Mouse (Mus musculus) liver, postnatal 0 days (tissue): ENCODE data around the gene Slc6a5. TPM values are rescaled to one million over a fixed set of nuclear protein-coding genes. Genes with fewer than 3 reads are reported as not detected.

Source experiments
- ATAC-seq: fragments of 200-750 bp; cut with Nextera tagmentation; 2 replicates; pipeline ENCODE4 v1.8.0; 2017; ENCODE audit warnings: mild to moderate bottlenecking, moderate library complexity
- DNase-seq: peaks from one replicate; pipeline ENCODE4 v3.0.0-alpha.2; 2016
- H3K27ac ChIP-seq: fragments of 300-500 bp; sonication (generic); 2 replicates; pipeline ENCODE4 v1.5.1; 2014; ENCODE audit warnings: antibody characterized with exemption, moderate library complexity, mild to moderate bottlenecking, low read depth
- H3K27me3 ChIP-seq: fragments of 300-500 bp; sonication (generic); 2 replicates; pipeline ENCODE4 v1.6.1; 2014; ENCODE audit warnings: low read length, control low read depth, mixed read lengths; ENCODE audit not compliant: insufficient read depth
- H3K36me3 ChIP-seq: fragments of 300-500 bp; sonication (generic); replicated peaks from 2 replicates; pipeline ENCODE4 v1.6.1; 2014; ENCODE audit warnings: mild to moderate bottlenecking, control low read depth, low read length, moderate library complexity, mixed read lengths; ENCODE audit not compliant: insufficient read depth
- H3K4me1 ChIP-seq: fragments of 300-500 bp; sonication (generic); 2 replicates; pipeline ENCODE4 v1.6.1; 2014; ENCODE audit warnings: antibody characterized with exemption, mild to moderate bottlenecking, control low read depth; ENCODE audit not compliant: insufficient read depth
- H3K4me2 ChIP-seq: fragments of 300-500 bp; sonication (generic); 2 replicates; pipeline ENCODE4 v1.6.1; 2014; ENCODE audit warnings: low read depth, mild to moderate bottlenecking, low read length, moderate library complexity, mixed read lengths
- H3K4me3 ChIP-seq: fragments of 300-500 bp; sonication (generic); 2 replicates; pipeline ENCODE4 v1.5.1; 2014; ENCODE audit warnings: low read depth, low read length
- H3K9ac ChIP-seq: fragments of 300-500 bp; sonication (generic); replicated peaks from 2 replicates; pipeline ENCODE4 v1.6.1; 2014; ENCODE audit warnings: mild to moderate bottlenecking, moderate library complexity
- H3K9me3 ChIP-seq: fragments of 300-500 bp; sonication (generic); 2 replicates; pipeline ENCODE4 v1.6.1; 2016; ENCODE audit warnings: mild to moderate bottlenecking, control low read depth, low read length, mixed read lengths
- CTCF ChIP-seq: sonication (generic); IDR thresholded peaks from 2 replicates; pipeline ENCODE4 v1.5.1; 2016; ENCODE audit warnings: antibody characterized with exemption, low read depth
- EP300 ChIP-seq: IDR thresholded peaks from 2 replicates; pipeline ENCODE4 v1.6.1; 2016; ENCODE audit warnings: antibody characterized with exemption, low read depth, mild to moderate bottlenecking
- WGBS: fragments of 180-500 bp; shearing (Covaris S2); extraction: QIAGEN DNeasy Blood & Tissue Kit; methylation state at CpG from one replicate; pipeline ENCODE4 v1.1.7; 2014; ENCODE audit not compliant: insufficient replicate concordance; 5-methylcytosine and 5-hydroxymethylcytosine counted together
- polyA plus RNA-seq: library from polyadenylated mRNA; unstranded; fragments of >200 nt; fragmentation: Nextera tagmentation; extraction: Ambion mirVana; gene quantifications from 2 replicates; pipeline ENCODE4 v1.2.1, GENCODE M21; 2015

Slc6a5 gene
- polyA plus RNA-seq, 1 experiment from 2014 or later, result not detected

GRCm38 (mm10) chr7:49879998-49880707, 29.8 kb upstream of the Slc6a5 start:
- H3K4me3 ChIP-seq, result no peak overlapping the region
- WGBS, result 63% methylated on average over 8 of the region's 8 CpGs

GRCm38 (mm10) chr7:49882288-49882687, 27.7 kb upstream of the Slc6a5 start:
- no peaks in the 10 kb centered on the region for H3K36me3 ChIP-seq
- H3K9me3 ChIP-seq, result no peaks in the 10 kb centered on the region
- H3K4me2 ChIP-seq, result no peak overlapping the region
- no peak for TF ChIP-seq CTCF
- no peak for TF ChIP-seq EP300
- WGBS, result 28% methylated on average over 4 of the region's 4 CpGs
- no peaks in the 10 kb centered on the region for H3K27me3 ChIP-seq
- no peaks in the 10 kb centered on the region for H3K4me1 ChIP-seq
- no peak for DNase-seq
- ATAC-seq, result no peak
- H3K27ac ChIP-seq, result no peak overlapping the region
- no peak overlapping the region for H3K4me3 ChIP-seq
- H3K9ac ChIP-seq, result no peak overlapping the region

More at GRCm38 (mm10) chr7:49879998-49880707, 29.8 kb upstream of the Slc6a5 start:
- no peak overlapping the region for H3K4me2 ChIP-seq
- no peak for ATAC-seq
- no peaks in the 10 kb centered on the region for H3K9me3 ChIP-seq
- no peaks in the 10 kb centered on the region for H3K4me1 ChIP-seq
- H3K27me3 ChIP-seq, result no peaks in the 10 kb centered on the region
- no peaks in the 10 kb centered on the region for H3K36me3 ChIP-seq
- H3K9ac ChIP-seq, result no peak overlapping the region
- TF ChIP-seq CTCF (no peak), EP300 (no peak)
- DNase-seq, result no peak
- H3K27ac ChIP-seq, result no peak overlapping the region

- no peak for DNase-seq
- H3K9ac ChIP-seq, result no peak overlapping the region
- TF ChIP-seq EP300, result no peak
- no peak for ATAC-seq
- no peak overlapping the region for H3K4me2 ChIP-seq
- WGBS, result 28% methylated on average over 16 of the region's 16 CpGs
- no peak overlapping the region for H3K4me3 ChIP-seq
- no peaks in the 10 kb centered on the region for H3K27me3 ChIP-seq
- no peak overlapping the region for H3K27ac ChIP-seq
- no peaks in the 10 kb centered on the region for H3K36me3 ChIP-seq
- H3K9me3 ChIP-seq, result no peaks in the 10 kb centered on the region
- no peaks in the 10 kb centered on the region for H3K4me1 ChIP-seq
Measured at GRCm38 (mm10) chr7:49882694-49883389, 27.1 kb upstream of the Slc6a5 start.

DNA sequence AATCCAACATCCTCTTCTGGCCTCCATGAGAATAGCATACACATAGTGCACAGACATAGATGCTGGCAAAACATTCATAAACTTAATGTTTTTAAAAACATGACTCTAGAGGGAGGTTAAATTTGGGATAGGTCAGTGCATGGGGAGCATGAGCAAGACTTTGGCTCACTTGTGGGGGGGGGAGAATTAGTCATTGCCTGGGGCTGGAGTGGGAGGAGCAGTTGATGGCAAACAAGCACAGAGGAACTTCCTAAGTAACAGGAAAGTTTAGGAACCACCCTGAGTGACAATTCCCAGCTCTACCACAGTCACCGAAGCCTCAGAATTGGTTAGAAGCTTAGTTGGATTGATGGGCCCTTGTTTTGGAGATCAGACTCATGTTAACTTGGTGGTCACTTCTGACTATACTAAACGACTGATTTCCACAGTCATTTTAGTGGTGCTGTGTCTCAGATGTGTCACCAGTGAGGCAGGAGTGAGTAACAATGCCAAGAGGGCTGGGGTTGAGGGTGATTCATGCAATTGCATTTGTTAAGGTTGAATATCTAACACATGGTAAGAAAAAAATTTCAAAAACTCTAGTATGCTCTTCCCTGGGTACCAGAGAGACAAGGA, 22.1 kb upstream of the Slc6a5 start:
- no peaks in the 10 kb centered on the region for H3K4me1 ChIP-seq
- H3K4me2 ChIP-seq, result no peak overlapping the region
- H3K9ac ChIP-seq, result no peak overlapping the region
- H3K27ac ChIP-seq, result no peak overlapping the region
- H3K4me3 ChIP-seq, result no peak overlapping the region
- WGBS, result 70% methylated on average over 2 of the region's 2 CpGs
- H3K9me3 ChIP-seq, result no peaks in the 10 kb centered on the region
- no peaks in the 10 kb centered on the region for H3K36me3 ChIP-seq
- ATAC-seq (no peak), DNase-seq (no peak)
- no peak for TF ChIP-seq CTCF
- no peak for TF ChIP-seq EP300
- no peaks in the 10 kb centered on the region for H3K27me3 ChIP-seq

DNA sequence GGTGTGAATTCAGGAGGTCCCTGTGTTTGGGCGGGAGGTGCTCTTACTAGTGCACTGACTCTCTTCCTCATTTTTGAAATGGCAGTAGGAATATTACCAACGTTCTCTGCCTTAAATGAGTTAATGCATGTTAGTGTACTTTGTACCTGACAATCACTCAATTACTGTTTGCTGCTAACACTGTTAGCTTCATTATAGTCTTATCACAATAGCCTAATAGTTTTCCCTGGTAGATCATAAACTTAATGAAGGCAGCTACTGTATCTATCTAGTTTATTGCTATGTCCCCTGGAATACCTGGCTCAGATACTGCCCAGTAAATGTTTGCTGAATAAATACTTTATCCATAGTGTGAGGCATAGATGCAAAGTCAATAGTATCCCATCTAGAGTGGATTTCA, 15.2 kb upstream of the Slc6a5 start:
- DNase-seq (no peak), ATAC-seq (no peak)
- Histone ChIP-seq H3K27me3 (no peaks in the 10 kb centered on the region), H3K4me3 (no peak overlapping the region), H3K9ac (no peak overlapping the region), H3K27ac (no peak overlapping the region), H3K9me3 (no peaks in the 10 kb centered on the region), H3K4me2 (no peak overlapping the region), H3K36me3 (no peaks in the 10 kb centered on the region), H3K4me1 (no peaks in the 10 kb centered on the region)
- no peak for TF ChIP-seq EP300
- no peak for TF ChIP-seq CTCF
- WGBS, result 33% methylated on average over 2 of the region's 2 CpGs

- Histone ChIP-seq H3K4me2 (no peak overlapping the region), H3K9me3 (no peaks in the 10 kb centered on the region), H3K9ac (no peak overlapping the region), H3K36me3 (no peaks in the 10 kb centered on the region), H3K4me3 (no peak overlapping the region), H3K4me1 (no peaks in the 10 kb centered on the region), H3K27me3 (no peaks in the 10 kb centered on the region), H3K27ac (no peak overlapping the region)
- no peak for ATAC-seq
- TF ChIP-seq CTCF, result no peak
- no peak for TF ChIP-seq EP300
- 68% methylated on average over 6 of the region's 6 CpGs for WGBS
- DNase-seq, result no peak
Measured at GRCm38 (mm10) chr7:49895296-49895695, 14.7 kb upstream of the Slc6a5 start.
